Mouse (Mus musculus): ENCODE results near the gene Mkrn3. TPM values are rescaled to one million over a fixed set of nuclear protein-coding genes. Genes with fewer than 3 reads are reported as not detected.
A peak's percentile ranks its signal among the peaks of the same experiment; 100 is the strongest.

Mkrn3 gene
- total and polyA plus RNA-seq, 2 experiments from 2014 or later, result 23.6 to 39.7 TPM

DNA sequence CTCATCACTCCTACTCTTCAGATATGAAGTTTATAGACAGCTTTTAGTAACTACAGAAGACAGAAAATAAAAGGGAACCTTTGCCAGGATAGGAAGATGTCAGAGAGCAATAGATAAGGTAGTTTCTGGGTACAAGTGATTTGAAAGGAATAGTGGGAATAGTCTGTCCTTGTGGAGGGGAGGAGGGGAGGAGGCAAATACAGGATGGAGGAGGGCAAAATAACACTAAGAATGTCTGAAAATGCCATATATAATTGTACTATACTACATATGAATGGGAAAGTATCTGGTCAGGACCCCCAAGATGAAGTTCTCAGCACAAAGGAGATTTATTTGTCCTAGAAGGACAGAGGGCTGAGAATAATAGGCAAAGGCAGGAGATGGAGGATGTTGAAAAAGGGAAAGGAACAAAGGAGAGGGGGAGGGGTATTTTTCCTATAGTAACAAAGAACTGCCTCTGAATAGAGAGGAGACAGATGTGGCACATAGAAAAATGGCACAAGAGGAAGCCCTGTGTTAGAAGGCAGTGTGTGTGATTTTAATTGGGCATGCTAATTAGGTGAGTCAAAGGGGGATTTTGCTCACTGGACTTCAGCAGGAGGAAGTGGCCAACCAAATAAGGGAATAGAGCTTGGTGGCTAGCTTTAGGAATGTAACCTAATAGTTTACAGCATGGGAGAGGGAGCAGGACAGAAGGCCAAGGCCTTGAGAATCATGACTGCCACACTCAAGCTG lies 25.7 kb upstream of the Mkrn3 start:
- TF ChIP-seq CTCF (IDR thresholded peaks at IDR 0.05; ENCODE audit: low read depth), result no peak
- no peak overlapping the region for H3K9ac ChIP-seq
- ATAC-seq (no peak; the same call in 1 of the 2 replicates), DNase-seq (no peak)
- no peaks in the 10 kb centered on the region for H3K9me3 ChIP-seq (ENCODE audit: low read length)
- H3K4me3 ChIP-seq (ENCODE audit: low read depth, low read length), result no peak overlapping the region
- no peaks in the 10 kb centered on the region for H3K4me1 ChIP-seq (ENCODE audit: insufficient read depth)
- H3K36me3 ChIP-seq (ENCODE audit: insufficient read depth), result no peaks in the 10 kb centered on the region
- no peak overlapping the region for H3K4me2 ChIP-seq (ENCODE audit: low read depth)
- no peak overlapping the region for H3K27ac ChIP-seq (ENCODE audit: low read depth, low read length)
- no peaks in the 10 kb centered on the region for H3K27me3 ChIP-seq (ENCODE audit: insufficient read depth, low read length)

GRCm38 (mm10) chr7:62436394-62436793 lies 16.5 kb upstream of the Mkrn3 start:
- peak; percentile 5 for DNase-seq

GRCm38 (mm10) chr7:62433243-62433642 lies 13.3 kb upstream of the Mkrn3 start:
- peak; percentile 53 for TF ChIP-seq CTCF (IDR thresholded peaks at IDR 0.05; ENCODE audit: low read depth)
- H3K4me3 ChIP-seq (ENCODE audit: low read depth, low read length), result no peak overlapping the region
- H3K27ac ChIP-seq (ENCODE audit: low read depth, low read length), result no peak overlapping the region
- 0 out of 2 replicates have a peak, but pooled peaks cover 3% of the 10 kb centered on the region for H3K9me3 ChIP-seq (ENCODE audit: low read length)
- H3K27me3 ChIP-seq (ENCODE audit: insufficient read depth, low read length), result no peaks in the 10 kb centered on the region
- H3K36me3 ChIP-seq (ENCODE audit: insufficient read depth), result no peaks in the 10 kb centered on the region
- ATAC-seq (no peak), DNase-seq (peak; percentile 44)
- no peak overlapping the region for H3K9ac ChIP-seq
- no peaks in the 10 kb centered on the region for H3K4me1 ChIP-seq (ENCODE audit: insufficient read depth)
- no peak overlapping the region for H3K4me2 ChIP-seq (ENCODE audit: low read depth)
- 37% methylated on average over 3 of the region's 3 CpGs for WGBS

More at GRCm38 (mm10) chr7:62436394-62436793, 16.5 kb upstream of the Mkrn3 start:
- Histone ChIP-seq H3K4me2 (ENCODE audit: low read depth) (no peak overlapping the region), H3K4me3 (ENCODE audit: low read depth, low read length) (no peak overlapping the region), H3K27me3 (ENCODE audit: insufficient read depth, low read length) (no peaks in the 10 kb centered on the region), H3K27ac (ENCODE audit: low read depth, low read length) (no peak overlapping the region), H3K9ac (no peak overlapping the region), H3K9me3 (ENCODE audit: low read length) (no peaks in the 10 kb centered on the region), H3K4me1 (ENCODE audit: insufficient read depth) (no peaks in the 10 kb centered on the region), H3K36me3 (ENCODE audit: insufficient read depth) (no peaks in the 10 kb centered on the region)
- 59% methylated on average over 2 of the region's 2 CpGs for WGBS
- peak; percentile 68 for ATAC-seq
- TF ChIP-seq CTCF (IDR thresholded peaks at IDR 0.05; ENCODE audit: low read depth), result peak; percentile 39

DNA sequence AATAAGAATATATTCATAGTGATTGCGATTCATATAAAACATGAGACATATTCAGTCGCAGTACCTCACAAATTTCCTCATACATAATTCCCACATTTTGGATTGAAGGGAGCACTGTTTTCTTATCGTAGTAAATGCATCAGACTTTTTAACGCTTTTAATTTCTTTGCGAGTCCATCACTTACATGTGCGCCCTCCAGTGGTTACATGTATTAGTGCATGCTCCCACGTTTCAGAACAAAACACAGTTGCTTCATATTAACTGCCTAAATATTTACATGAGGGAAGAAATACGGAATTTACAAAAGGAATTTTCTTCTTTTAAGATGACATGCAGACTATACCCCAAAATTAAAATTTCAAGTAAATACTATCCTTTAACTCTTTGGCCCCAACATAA lies 8.4 kb upstream of the Mkrn3 start:
- Histone ChIP-seq H3K27me3 (ENCODE audit: insufficient read depth, low read length) (no peaks in the 10 kb centered on the region), H3K4me2 (ENCODE audit: low read depth) (no peak overlapping the region), H3K9me3 (ENCODE audit: low read length) (0 out of 2 replicates have a peak, but pooled peaks cover 3% of the 10 kb centered on the region), H3K4me3 (ENCODE audit: low read depth, low read length) (no peak overlapping the region), H3K27ac (ENCODE audit: low read depth, low read length) (no peak overlapping the region), H3K36me3 (ENCODE audit: insufficient read depth) (no peaks in the 10 kb centered on the region), H3K9ac (no peak overlapping the region), H3K4me1 (ENCODE audit: insufficient read depth) (no peaks in the 10 kb centered on the region)
- TF ChIP-seq CTCF (IDR thresholded peaks at IDR 0.05; ENCODE audit: low read depth), result peak; percentile 68
- ATAC-seq (no peak), DNase-seq (peak; percentile 62)
- 25% methylated on average over 8 of the region's 8 CpGs for WGBS

GRCm38 (mm10) chr7:62423210-62423609 lies 3.3 kb upstream of the Mkrn3 start:
- H3K9me3 ChIP-seq (ENCODE audit: low read length), result peaks cover 7% of the 10 kb centered on the region; the same call in 1 of the 2 replicates
- WGBS, result 32% methylated on average over 4 of the region's 4 CpGs
- ATAC-seq (no peak), DNase-seq (no peak)
- no peak overlapping the region for H3K4me3 ChIP-seq (ENCODE audit: low read depth, low read length)
- no peak overlapping the region for H3K27ac ChIP-seq (ENCODE audit: low read depth, low read length)
- H3K4me1 ChIP-seq (ENCODE audit: insufficient read depth), result no peaks in the 10 kb centered on the region
- H3K9ac ChIP-seq, result no peak overlapping the region
- no peaks in the 10 kb centered on the region for H3K36me3 ChIP-seq (ENCODE audit: insufficient read depth)
- no peak overlapping the region for H3K4me2 ChIP-seq (ENCODE audit: low read depth)
- no peak for TF ChIP-seq CTCF (IDR thresholded peaks at IDR 0.05; ENCODE audit: low read depth)
- no peaks in the 10 kb centered on the region for H3K27me3 ChIP-seq (ENCODE audit: insufficient read depth, low read length)

- WGBS, result 42% methylated on average over 6 of the region's 6 CpGs
- Histone ChIP-seq H3K4me2 (ENCODE audit: low read depth) (peak overlapping the region; percentile 39), H3K27ac (ENCODE audit: low read depth, low read length) (peak overlapping the region; percentile 91), H3K4me1 (ENCODE audit: insufficient read depth) (no peaks in the 10 kb centered on the region), H3K36me3 (ENCODE audit: insufficient read depth) (no peaks in the 10 kb centered on the region), H3K9me3 (ENCODE audit: low read length) (peaks cover 7% of the 10 kb centered on the region; the same call in 1 of the 2 replicates), H3K9ac (peak overlapping the region; percentile 48), H3K4me3 (ENCODE audit: low read depth, low read length) (peak overlapping the region; percentile 66), H3K27me3 (ENCODE audit: insufficient read depth, low read length) (no peaks in the 10 kb centered on the region)
- DNase-seq, result no peak
- no peak for TF ChIP-seq CTCF (IDR thresholded peaks at IDR 0.05; ENCODE audit: low read depth)
- no peak for ATAC-seq
Measured at GRCm38 (mm10) chr7:62420566-62420965, 627 bp upstream of the Mkrn3 start.

- Histone ChIP-seq H3K4me2 (ENCODE audit: low read depth) (peak overlapping the region; percentile 48), H3K36me3 (ENCODE audit: insufficient read depth) (no peaks in the 10 kb centered on the region), H3K9me3 (ENCODE audit: low read length) (peaks cover 7% of the 10 kb centered on the region; the same call in 1 of the 2 replicates), H3K27ac (ENCODE audit: low read depth, low read length) (peak overlapping the region; percentile 79), H3K27me3 (ENCODE audit: insufficient read depth, low read length) (no peaks in the 10 kb centered on the region), H3K9ac (peak overlapping the region; percentile 81), H3K4me3 (ENCODE audit: low read depth, low read length) (peak overlapping the region; percentile 66), H3K4me1 (ENCODE audit: insufficient read depth) (no peaks in the 10 kb centered on the region)
- no peak for TF ChIP-seq CTCF (IDR thresholded peaks at IDR 0.05; ENCODE audit: low read depth)
- 45% methylated on average over 17 of the region's 17 CpGs for WGBS
- ATAC-seq, result no peak
- no peak for DNase-seq
Measured at GRCm38 (mm10) chr7:62419105-62419492, 840 bp downstream of the Mkrn3 start.
